Mouse (Mus musculus) ES-Bruce4 (cell line): ENCODE measurements around the gene Krtap10-4. TPM values are rescaled to one million over a fixed set of nuclear protein-coding genes. Genes with fewer than 3 reads are reported as not detected.

ENCODE experiments used
- H3K27ac ChIP-seq: 2 replicates; pipeline ENCODE4 v1.5.1; 2012; ENCODE audit warnings: low read length, inconsistent platforms; ENCODE audit not compliant: insufficient read depth
- H3K27me3 ChIP-seq: 2 replicates; pipeline ENCODE4 v1.6.1; 2012; ENCODE audit warnings: mild to moderate bottlenecking, low read length, inconsistent platforms; ENCODE audit not compliant: control insufficient read depth, poor library complexity, insufficient read depth, severe bottlenecking
- H3K36me3 ChIP-seq: 2 replicates; pipeline ENCODE4 v1.6.1; 2012; ENCODE audit warnings: inconsistent platforms, mild to moderate bottlenecking, low read length, moderate library complexity; ENCODE audit not compliant: control insufficient read depth, poor library complexity, insufficient read depth, severe bottlenecking
- H3K4me1 ChIP-seq: one replicate; pipeline ENCODE4 v1.8.1; 2011; ENCODE audit warnings: low read length; ENCODE audit not compliant: control insufficient read depth, insufficient read depth
- H3K4me3 ChIP-seq: 2 replicates; pipeline ENCODE4 v1.5.1; 2011; ENCODE audit warnings: low read depth, mild to moderate bottlenecking, low read length
- H3K9ac ChIP-seq: 2 replicates; pipeline ENCODE4 v1.6.1; 2012; ENCODE audit warnings: low read depth, mild to moderate bottlenecking, inconsistent platforms; ENCODE audit not compliant: poor library complexity, severe bottlenecking
- H3K9me3 ChIP-seq: replicated peaks from 2 replicates; pipeline ENCODE4 v1.6.1; 2012; ENCODE audit warnings: mild to moderate bottlenecking, low read length, inconsistent platforms; ENCODE audit not compliant: control insufficient read depth, poor library complexity, insufficient read depth, severe bottlenecking
- CTCF ChIP-seq: IDR thresholded peaks from one replicate; pipeline ENCODE4 v1.8.1; 2011; ENCODE audit warnings: low read depth, low read length
- EP300 ChIP-seq: IDR thresholded peaks from 2 replicates; pipeline ENCODE4 v1.6.1; 2011; ENCODE audit warnings: low read depth, low read length; ENCODE audit not compliant: insufficient read depth
- POLR2A ChIP-seq: IDR thresholded peaks from one replicate; pipeline ENCODE4 v1.8.1; 2011; ENCODE audit warnings: low read length; ENCODE audit not compliant: insufficient read depth
- polyA plus RNA-seq: library from polyadenylated mRNA; stranded (reverse); fragments of >200 nt; gene quantifications from 2 replicates; pipeline ENCODE4 v1.2.4, GENCODE M21; 2011; ENCODE audit warnings: low read depth; ENCODE audit not compliant: missing spikeins, insufficient read depth, insufficient read length

Krtap10-4 gene
- polyA plus RNA-seq, 1 experiment, result not detected

GRCm38 (mm10) chr10:77852559-77852958 is 25.7 kb upstream of the Krtap10-4 start, which contains the start of gene Gm10318:
Gm10318 (plus strand) TSS chr10:77852859.
- H3K27me3 ChIP-seq, result no peaks in the 10 kb centered on the region
- no peaks in the 10 kb centered on the region for H3K9me3 ChIP-seq
- TF ChIP-seq POLR2A (no peak), CTCF (no peak), EP300 (no peak)
- no peak within 1 kb of the TSS for H3K9ac ChIP-seq
- no peak within 1 kb of the TSS for H3K4me3 ChIP-seq
- H3K36me3 ChIP-seq, result no peaks in the 10 kb centered on the region
- H3K27ac ChIP-seq, result no peak within 1 kb of the TSS
- no peaks in the 10 kb centered on the region for H3K4me1 ChIP-seq

- Histone ChIP-seq H3K27ac (no peak overlapping the region), H3K36me3 (no peaks in the 10 kb centered on the region), H3K4me3 (no peak overlapping the region), H3K27me3 (no peaks in the 10 kb centered on the region), H3K9ac (no peak overlapping the region), H3K4me1 (no peaks in the 10 kb centered on the region), H3K9me3 (no peaks in the 10 kb centered on the region)
- TF ChIP-seq CTCF (no peak), EP300 (no peak), POLR2A (no peak)
These were observed 20.6 kb upstream of the Krtap10-4 start for GRCm38 (mm10) chr10:77847538-77847937.

DNA sequence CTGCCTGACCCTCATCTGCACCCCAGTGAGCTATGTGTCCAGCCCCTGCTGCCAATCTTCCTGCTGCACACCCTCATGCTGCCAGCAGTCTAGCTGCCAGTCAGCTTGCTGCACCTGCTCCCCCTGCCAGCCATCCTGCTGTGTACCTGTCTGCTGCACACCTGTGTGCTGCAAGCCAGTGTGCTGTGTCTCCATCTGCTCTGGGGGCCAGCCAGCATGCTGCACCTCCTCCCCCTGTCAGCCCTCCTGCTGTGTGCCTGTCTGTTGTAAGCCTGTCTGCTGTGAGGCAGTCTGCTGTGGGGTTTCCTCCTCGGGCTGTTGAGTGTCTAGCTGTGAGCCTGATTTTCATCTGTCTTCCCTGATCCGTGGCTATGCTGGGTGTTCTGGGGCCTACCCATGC is 20.1 kb upstream of the Krtap10-4 start:
- Histone ChIP-seq H3K4me1 (no peaks in the 10 kb centered on the region), H3K27ac (no peak overlapping the region), H3K9me3 (no peaks in the 10 kb centered on the region), H3K9ac (no peak overlapping the region), H3K36me3 (no peaks in the 10 kb centered on the region), H3K27me3 (no peaks in the 10 kb centered on the region), H3K4me3 (no peak overlapping the region)
- TF ChIP-seq EP300, result no peak
- TF ChIP-seq CTCF, result no peak
- no peak for TF ChIP-seq POLR2A

DNA sequence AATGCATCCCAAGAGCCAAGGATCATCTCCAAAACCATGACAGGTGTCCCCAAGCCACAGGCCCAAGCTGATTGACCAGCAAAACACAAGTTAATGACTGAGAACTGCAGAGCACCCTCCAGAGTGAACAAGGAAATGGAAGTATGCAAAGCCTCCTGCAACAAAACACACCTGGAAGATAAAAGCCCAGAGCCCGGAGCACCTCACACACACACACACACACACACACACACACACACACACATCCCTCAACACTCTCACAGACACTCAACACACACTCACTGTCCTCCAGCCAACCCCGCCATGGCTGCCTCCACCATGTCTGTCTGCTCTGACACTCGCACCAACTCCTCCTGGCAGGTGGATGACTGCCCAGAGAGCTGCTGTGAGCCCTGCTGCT is 19.6 kb upstream of the Krtap10-4 start, which contains the start of gene Gm36176:
TSS of gene Gm36176 (plus strand) at position 301 of the 400 bp plus-strand sequence.
- Histone ChIP-seq H3K4me3 (no peak within 1 kb of the TSS), H3K9me3 (no peaks in the 10 kb centered on the region), H3K9ac (no peak within 1 kb of the TSS), H3K4me1 (no peaks in the 10 kb centered on the region), H3K27me3 (no peaks in the 10 kb centered on the region), H3K27ac (no peak within 1 kb of the TSS), H3K36me3 (no peaks in the 10 kb centered on the region)
- TF ChIP-seq EP300 (no peak), POLR2A (no peak), CTCF (no peak)

- no peaks in the 10 kb centered on the region for H3K36me3 ChIP-seq
- H3K4me3 ChIP-seq, result no peak overlapping the region
- H3K9ac ChIP-seq, result no peak overlapping the region
- no peaks in the 10 kb centered on the region for H3K4me1 ChIP-seq
- TF ChIP-seq POLR2A (no peak), CTCF (no peak), EP300 (no peak)
- H3K9me3 ChIP-seq, result no peaks in the 10 kb centered on the region
- H3K27ac ChIP-seq, result no peak overlapping the region
- no peaks in the 10 kb centered on the region for H3K27me3 ChIP-seq
These were observed 12.1 kb upstream of the Krtap10-4 start for GRCm38 (mm10) chr10:77839006-77839405.

GRCm38 (mm10) chr10:77835647-77836046 is 8.8 kb upstream of the Krtap10-4 start, which contains the start of gene Krtap10-10:
Krtap10-10 (plus strand) TSS chr10:77835947.
- Histone ChIP-seq H3K27ac (no peak within 1 kb of the TSS), H3K27me3 (no peaks in the 10 kb centered on the region), H3K4me3 (peak within 1 kb of the TSS; percentile 43), H3K9me3 (no peaks in the 10 kb centered on the region), H3K4me1 (no peaks in the 10 kb centered on the region), H3K9ac (no peak within 1 kb of the TSS), H3K36me3 (no peaks in the 10 kb centered on the region)
- TF ChIP-seq CTCF, result no peak
- no peak for TF ChIP-seq EP300
- TF ChIP-seq POLR2A, result no peak
